Mouse (Mus musculus): ENCODE data around the gene Ankrd55.
"Not testable (repeated sequence)": the region's sequence is repeated elsewhere in the genome, so short reads cannot be mapped to it uniquely, and the experiment has no call there.

GRCm38 (mm10) chr13:112311611-112312010, 23.4 kb downstream of the Ankrd55 start:
- not testable (repeated sequence) for TF ChIP-seq CTCF (IDR thresholded peaks at IDR 0.05; ENCODE audit: control insufficient read depth, insufficient read depth, insufficient replicate concordance, low read depth, low read length); POLR2A (IDR thresholded peaks at IDR 0.05; ENCODE audit: control insufficient read depth, low read depth, low read length)

Measured in testis, adult 2 months (tissue).